Mouse (Mus musculus): ENCODE results near the gene Cdh10. TPM values are rescaled to one million over a fixed set of nuclear protein-coding genes. Genes with fewer than 3 reads are reported as not detected.

Gene Cdh10
- polyA plus RNA-seq (2015; fragmentation: Illumina TruSeq; extraction: RNeasy Lipid Tissue Mini Kit (QIAGEN cat#74804); ENCODE audit: low read depth, low replicate concordance), result 35.2 TPM

GRCm38 (mm10) chr15:18818185-18818973 is at the start of gene Cdh10:
Gene Cdh10 (plus strand): TSS chr15:18818947.

Measured in brain, adult 10 weeks (tissue).